19 mouse cellular contexts compared by ENCODE assay signal in genomic region chr5:76698187-76698586, GRCm38 (mm10). TPM values are rescaled to one million over a fixed set of nuclear protein-coding genes. Genes with fewer than 3 reads are reported as not detected.
DNase-seq lines count a peak whose midpoint lies in the region; ATAC-seq and TF ChIP-seq lines count a peak whose summit lies in the region.
"Had no signal": no experiment of that assay in that cellular context is flagged by ENCODE, and none has a peak within 500 bp of the region (broad histone marks: within the 10 kb centered on the region; RNA-seq: fewer than 3 reads in every experiment).

No protein-coding gene starts in this region.

- TF ChIP-seq POLR2A in brain, embryonic 14.5 days (IDR thresholded peaks at IDR 0.05; ENCODE audit: borderline replicate concordance, extremely low read depth, insufficient read depth, insufficient read length, poor library complexity, severe bottlenecking), result no peak

- 2% methylated on average over 2 of the region's 2 CpGs for WGBS in midbrain, embryonic 12.5 days
- 6% methylated on average over 2 of the region's 2 CpGs for WGBS in midbrain, postnatal 0 days

- no peaks in the 10 kb centered on the region for H3K27me3 ChIP-seq in midbrain, embryonic 12.5 days
- H3K27me3 ChIP-seq in midbrain, postnatal 0 days (ENCODE audit: insufficient read depth, low read length), result no peaks in the 10 kb centered on the region
- H3K27me3 ChIP-seq: embryonic facial prominence, embryonic 12.5 days; embryonic facial prominence, embryonic 15.5 days; forebrain, embryonic 12.5 days; hindbrain, embryonic 15.5 days had no signal

- TF ChIP-seq CTCF in midbrain, postnatal 0 days (IDR thresholded peaks at IDR 0.05), result no peak
- no peak for TF ChIP-seq CTCF in brain, embryonic 14.5 days (IDR thresholded peaks at IDR 0.05; ENCODE audit: borderline replicate concordance, extremely low read depth, insufficient read depth, insufficient read length)

- H3K9me3 ChIP-seq in midbrain, embryonic 12.5 days, result no peaks in the 10 kb centered on the region
- H3K9me3 ChIP-seq in midbrain, postnatal 0 days (ENCODE audit: low read length), result no peaks in the 10 kb centered on the region
- H3K9me3 ChIP-seq: embryonic facial prominence, embryonic 12.5 days; embryonic facial prominence, embryonic 15.5 days; hindbrain, embryonic 15.5 days had no signal

- peaks cover 43% of the 10 kb centered on the region for H3K4me1 ChIP-seq in midbrain, embryonic 12.5 days
- H3K4me1 ChIP-seq in midbrain, postnatal 0 days (ENCODE audit: insufficient read depth, low read length), result peaks cover 7% of the 10 kb centered on the region; the same call in 1 of the 2 replicates

- no peak overlapping the region for H3K4me3 ChIP-seq in midbrain, embryonic 12.5 days
- no peak overlapping the region for H3K4me3 ChIP-seq in midbrain, postnatal 0 days (ENCODE audit: low read depth, low read length)
- H3K4me3 ChIP-seq: embryonic facial prominence, embryonic 12.5 days; embryonic facial prominence, embryonic 15.5 days; forebrain, embryonic 12.5 days; hindbrain, embryonic 10.5 days; hindbrain, embryonic 15.5 days had no signal

- H3K27ac ChIP-seq in midbrain, embryonic 12.5 days (replicated peaks), result no peak overlapping the region
- no peak overlapping the region for H3K27ac ChIP-seq in midbrain, postnatal 0 days (ENCODE audit: low read depth, low read length)
- H3K27ac ChIP-seq: embryonic facial prominence, embryonic 12.5 days; embryonic facial prominence, embryonic 15.5 days; hindbrain, embryonic 10.5 days; hindbrain, embryonic 15.5 days had no signal

- peak; percentile 61 for ATAC-seq in midbrain, embryonic 12.5 days (ENCODE audit: low FRiP score, low read depth)
- no peak for ATAC-seq in midbrain, postnatal 0 days (ENCODE audit: low FRiP score)
- ATAC-seq: activated CD4-positive, CD25-positive, alpha-beta regulatory T cell, adult 4 months; inflammation-experienced regulatory T-cells, adult 6 months; intestine, embryonic 16.5 days had no signal

- 0 out of 2 replicates have a peak, but pooled peaks cover 3% of the 10 kb centered on the region for H3K36me3 ChIP-seq in midbrain, embryonic 12.5 days
- H3K36me3 ChIP-seq in midbrain, postnatal 0 days (ENCODE audit: insufficient read depth, low read length), result no peaks in the 10 kb centered on the region
- H3K36me3 ChIP-seq: embryonic facial prominence, embryonic 12.5 days; embryonic facial prominence, embryonic 15.5 days; hindbrain, embryonic 15.5 days had no signal

- peak; percentile 34 for DNase-seq in heart, adult 11 months
- DNase-seq in heart, postnatal 4 days, result no peak
- no peak for DNase-seq in midbrain, postnatal 0 days (ENCODE audit: low spot score)
- DNase-seq in brain, embryonic 14.5 days (ENCODE audit: low read depth), result peak; percentile 41
- peak; percentile 52 for DNase-seq in retina, embryonic 14.5 days (ENCODE audit: low spot score)
- DNase-seq in frontal cortex, postnatal 14 days (ENCODE audit: low spot score in 2 of 2), result no peak
- DNase-seq: adrenal gland, adult 8-10 months; adrenal gland, postnatal 25 days; kidney, adult 18-20 months had no signal

- H3K9ac ChIP-seq in midbrain, embryonic 12.5 days (replicated peaks), result no peak overlapping the region
- H3K9ac ChIP-seq in midbrain, postnatal 0 days (replicated peaks; ENCODE audit: low read length, poor library complexity, severe bottlenecking), result no peak overlapping the region
- H3K9ac ChIP-seq: embryonic facial prominence, embryonic 12.5 days; embryonic facial prominence, embryonic 15.5 days; forebrain, embryonic 12.5 days; hindbrain, embryonic 15.5 days had no signal

- H3K4me2 ChIP-seq in midbrain, embryonic 12.5 days (replicated peaks), result no peak overlapping the region
- H3K4me2 ChIP-seq in midbrain, postnatal 0 days (ENCODE audit: low read depth, low read length, poor library complexity, severe bottlenecking), result no peak overlapping the region
- H3K4me2 ChIP-seq: embryonic facial prominence, embryonic 12.5 days; embryonic facial prominence, embryonic 15.5 days; forebrain, embryonic 12.5 days; heart, embryonic 11.5 days; hindbrain, embryonic 15.5 days had no signal

RNA-seq across cellular contexts. Expression of gene C530008M17Rik, which starts 41.9 kb away (rescaled TPM):
- total RNA-seq in heart, postnatal 4 days (2021), result 1 to 10 TPM; 7.6 to 9.5 TPM
- 74.1 and 79.0 TPM in 2 replicates for polyA plus RNA-seq in midbrain, embryonic 12.5 days (2016; fragmentation: Nextera tagmentation; extraction: Ambion mirVana)
- 68.7 and 86.2 TPM in 2 replicates for total RNA-seq in midbrain, postnatal 0 days (2014; rRNA removed)
- 39.3 and 59.3 TPM in 2 replicates for polyA plus RNA-seq in midbrain, postnatal 0 days (2015; fragmentation: Nextera tagmentation; extraction: Ambion mirVana)
- 86.4 and 122 TPM in 2 replicates for polyA plus RNA-seq in brain, embryonic 14.5 days (2012; rRNA removed)

Comparison
In these comparisons a context has a peak if more than half of its experiments do, and no peak if none do; other contexts are left out.
1. DNase-seq: peak in heart, adult 11 months (single experiment), brain, embryonic 14.5 days (single experiment) and retina, embryonic 14.5 days (single experiment); none in heart, postnatal 4 days (single experiment), midbrain, postnatal 0 days (single experiment) and frontal cortex, postnatal 14 days (0 of 2).